Mouse (Mus musculus) lung, postnatal 0 days (tissue): Measurements from ENCODE around the gene Gphb5.

ENCODE experiments used
- CTCF ChIP-seq: IDR thresholded peaks from 2 replicates; pipeline ENCODE4 v1.5.1; 2016; ENCODE audit warnings: antibody characterized with exemption, mild to moderate bottlenecking
- EP300 ChIP-seq: IDR thresholded peaks from 2 replicates; pipeline ENCODE4 v1.6.1; 2016; ENCODE audit warnings: antibody characterized with exemption, mild to moderate bottlenecking, control low read depth

DNA sequence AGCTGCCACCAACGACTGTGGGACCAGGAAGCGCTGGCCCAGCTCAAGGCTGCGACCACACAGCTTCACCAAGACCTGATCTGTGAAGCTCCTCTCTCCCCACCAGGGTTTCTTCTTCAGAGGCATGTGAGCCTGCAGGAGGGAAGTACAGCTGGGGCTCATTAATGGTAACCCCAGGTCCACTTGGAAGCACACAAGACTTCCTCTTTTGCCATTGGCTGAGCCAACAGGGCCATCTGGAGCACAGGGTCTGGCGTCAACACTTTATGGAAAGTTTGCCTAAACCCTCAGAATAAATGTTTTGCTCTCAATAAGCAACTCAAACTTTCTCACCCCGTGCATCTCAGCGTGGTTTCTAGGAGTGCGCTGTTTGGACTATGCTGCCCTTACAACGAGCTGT lies 29.4 kb downstream of the Gphb5 start:
- TF ChIP-seq CTCF (no peak), EP300 (no peak)
